Mouse (Mus musculus): ENCODE measurements around the gene Zfp53. TPM values are rescaled to one million over a fixed set of nuclear protein-coding genes. Genes with fewer than 3 reads are reported as not detected.
"Not testable (repeated sequence)": the region's sequence is repeated elsewhere in the genome, so short reads cannot be mapped to it uniquely, and the experiment has no call there.

Gene Zfp53
- 8.6 and 9.5 TPM in 2 replicates for polyA plus RNA-seq (2016; fragmentation: Nextera tagmentation; extraction: Ambion mirVana)

DNA sequence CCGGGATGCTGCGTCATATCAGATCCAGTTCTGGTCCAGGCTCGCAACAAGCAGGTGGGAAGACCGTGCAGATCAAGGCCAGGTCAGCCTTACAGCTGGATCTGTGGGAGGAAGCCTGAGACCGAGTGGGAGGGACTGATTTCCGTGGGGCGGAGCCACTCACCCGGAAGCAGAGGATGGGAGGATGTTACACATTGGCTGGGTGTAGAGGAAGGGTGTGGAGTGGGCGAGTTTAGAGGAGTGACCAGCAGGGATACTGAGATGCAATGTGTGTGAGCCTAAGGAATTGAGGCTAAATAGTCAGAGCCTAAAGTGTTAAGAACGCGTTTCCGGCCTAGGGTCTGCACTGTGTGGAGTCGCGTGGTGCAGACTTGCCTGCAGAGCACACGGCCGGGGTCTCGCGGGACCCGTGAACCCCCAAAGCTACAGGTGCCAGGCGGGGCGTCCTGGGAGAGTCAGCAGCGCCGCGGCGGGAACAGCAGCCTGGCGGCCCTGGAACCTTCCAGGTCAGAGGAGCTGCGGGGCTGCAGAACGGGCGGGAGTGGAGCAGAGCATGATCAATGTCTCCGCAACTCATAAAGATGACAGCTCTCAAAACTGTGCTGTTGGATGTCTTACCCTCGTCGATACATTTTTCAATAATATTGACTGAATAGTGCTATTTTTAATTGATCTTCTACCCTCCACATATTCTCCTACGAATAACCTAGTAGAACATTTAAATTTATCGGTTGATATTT, at the start of gene Zfp53:
Zfp53 (plus strand) TSS at position 239 of the 740 bp plus-strand sequence.
- 1% methylated on average over 34 of the region's 34 CpGs for WGBS
- peak within 1 kb of the TSS; percentile 83 for H3K27ac ChIP-seq (replicated peaks)
- DNase-seq (ENCODE audit: low spot score), result peak; percentile 87
- H3K9me3 ChIP-seq, result no peaks in the 10 kb centered on the region
- peaks cover 8% of the 10 kb centered on the region for H3K36me3 ChIP-seq (replicated peaks)
- peak within 1 kb of the TSS; percentile 75 for H3K4me3 ChIP-seq
- no peaks in the 10 kb centered on the region for H3K27me3 ChIP-seq (replicated peaks; ENCODE audit: low read depth, poor library complexity, severe bottlenecking)
- peaks cover 7% of the 10 kb centered on the region for H3K4me1 ChIP-seq

DNA sequence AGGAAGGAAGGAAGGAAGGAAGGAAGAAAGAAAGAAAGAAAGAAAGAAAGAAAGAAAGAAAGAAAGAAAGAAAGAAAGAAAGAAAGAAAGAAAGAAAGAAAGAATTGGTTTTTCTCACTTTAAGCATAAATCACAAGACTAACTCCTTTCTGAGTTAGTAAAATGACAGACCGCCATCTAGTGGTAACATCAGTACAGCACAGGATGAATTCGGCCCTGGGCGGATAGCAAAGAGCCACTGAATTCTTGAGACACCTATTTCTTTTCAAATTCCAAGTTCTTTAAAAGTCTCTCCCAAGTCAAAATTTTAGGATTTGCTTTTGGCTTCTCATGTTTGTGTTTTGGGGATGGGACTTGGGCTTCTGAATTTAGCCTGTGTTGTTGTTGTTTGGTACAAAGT, 39.1 kb upstream of the Zfp53 start:
- DNase-seq (ENCODE audit: low spot score), result peak; percentile 67
- H3K4me3 ChIP-seq, result peak overlapping the region; percentile 68
- WGBS, result 0% methylated on average over 3 of the region's 3 CpGs
- no peaks in the 10 kb centered on the region for H3K9me3 ChIP-seq
- peak overlapping the region; percentile 84 for H3K27ac ChIP-seq (replicated peaks)
- no peaks in the 10 kb centered on the region for H3K27me3 ChIP-seq (replicated peaks; ENCODE audit: low read depth, poor library complexity, severe bottlenecking)
- H3K36me3 ChIP-seq (replicated peaks), result peaks cover 8% of the 10 kb centered on the region; the same call in 1 of the 2 replicates
- peaks cover 7% of the 10 kb centered on the region for H3K4me1 ChIP-seq

- H3K4me1 ChIP-seq, result peaks cover 7% of the 10 kb centered on the region
- peak within 1 kb of the TSS; percentile 84 for H3K27ac ChIP-seq (replicated peaks)
- H3K36me3 ChIP-seq (replicated peaks), result peaks cover 8% of the 10 kb centered on the region; the same call in 1 of the 2 replicates
- peak within 1 kb of the TSS; percentile 68 for H3K4me3 ChIP-seq
- DNase-seq (ENCODE audit: low spot score), result peak; percentile 91
- no peaks in the 10 kb centered on the region for H3K9me3 ChIP-seq
- H3K27me3 ChIP-seq (replicated peaks; ENCODE audit: low read depth, poor library complexity, severe bottlenecking), result no peaks in the 10 kb centered on the region
- under 1% methylated on average over 26 of the region's 26 CpGs for WGBS
Observed at GRCm38 (mm10) chr17:21450138-21450704, 38.6 kb upstream of the Zfp53 start, which contains the start of gene Zfp51. TSS of gene Zfp51 (plus strand) at chr17:21450374.

DNA sequence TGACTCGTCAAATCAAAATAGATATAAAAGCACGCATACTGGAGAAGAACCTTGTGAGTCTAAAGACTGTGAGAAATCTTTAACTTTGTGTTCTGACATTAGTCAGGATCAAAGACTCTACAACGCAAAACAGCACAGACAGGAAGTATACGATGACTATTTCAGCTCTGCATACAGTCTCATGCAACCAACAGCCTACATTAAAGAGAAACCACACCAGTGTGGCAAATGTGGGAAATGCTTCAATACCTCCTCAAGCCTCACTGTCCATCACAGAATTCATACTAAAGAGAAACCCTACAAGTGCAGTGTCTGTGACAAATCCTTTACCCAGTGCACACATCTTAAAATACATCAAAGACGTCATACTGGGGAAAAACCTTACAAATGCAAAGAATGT, 25.2 kb upstream of the Zfp53 start:
- H3K36me3 ChIP-seq (replicated peaks), result peaks cover 70% of the 10 kb centered on the region
- H3K9me3 ChIP-seq, result no peaks in the 10 kb centered on the region
- no peaks in the 10 kb centered on the region for H3K4me1 ChIP-seq
- no peak overlapping the region for H3K27ac ChIP-seq (replicated peaks)
- 94% methylated on average over 5 of the region's 5 CpGs for WGBS
- no peaks in the 10 kb centered on the region for H3K27me3 ChIP-seq (replicated peaks; ENCODE audit: low read depth, poor library complexity, severe bottlenecking)
- DNase-seq (ENCODE audit: low spot score), result no peak
- H3K4me3 ChIP-seq, result no peak overlapping the region

DNA sequence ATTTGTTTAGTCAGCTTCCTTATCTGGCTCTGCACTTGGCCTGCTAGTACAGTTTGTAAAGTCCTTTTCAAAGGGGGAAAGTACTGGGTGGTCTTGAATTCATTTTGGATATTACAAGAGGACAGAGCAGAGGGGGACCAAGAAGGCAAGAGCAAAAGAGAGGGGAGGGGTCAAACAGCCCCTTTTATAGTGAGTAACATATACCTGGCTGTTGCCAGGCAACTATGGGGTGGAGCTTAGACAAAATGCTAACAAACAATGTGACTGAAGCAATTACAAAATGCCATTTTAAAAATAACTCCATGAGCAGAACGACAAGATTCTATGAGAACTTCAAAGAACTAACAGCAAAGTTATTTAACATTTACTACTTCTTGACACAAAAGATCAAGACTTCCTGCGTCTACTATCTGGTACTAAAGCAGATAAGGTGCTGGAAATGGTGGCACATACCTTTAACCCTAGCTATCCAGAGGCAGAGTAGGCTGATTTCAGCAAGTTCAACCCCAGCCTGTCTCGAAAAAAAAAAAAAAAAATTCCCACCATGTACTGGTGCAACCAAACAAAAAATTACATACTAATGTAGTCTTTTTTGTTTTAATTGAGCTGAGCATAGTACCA, 16.7 kb upstream of the Zfp53 start:
- Histone ChIP-seq H3K36me3 (replicated peaks) (no peaks in the 10 kb centered on the region), H3K9me3 (no peaks in the 10 kb centered on the region), H3K4me1 (peaks cover 14% of the 10 kb centered on the region), H3K4me3 (no peak overlapping the region), H3K27me3 (replicated peaks; ENCODE audit: low read depth, poor library complexity, severe bottlenecking) (no peaks in the 10 kb centered on the region), H3K27ac (replicated peaks) (no peak overlapping the region)
- 79% methylated on average over 3 of the region's 3 CpGs for WGBS
- no peak for DNase-seq (ENCODE audit: low spot score)

- 67% methylated on average over 2 of the region's 2 CpGs for WGBS
- Histone ChIP-seq H3K4me1 (peaks cover 14% of the 10 kb centered on the region), H3K27ac (replicated peaks) (no peak overlapping the region), H3K36me3 (replicated peaks) (no peaks in the 10 kb centered on the region), H3K9me3 (no peaks in the 10 kb centered on the region), H3K27me3 (replicated peaks; ENCODE audit: low read depth, poor library complexity, severe bottlenecking) (no peaks in the 10 kb centered on the region), H3K4me3 (no peak overlapping the region)
- DNase-seq (ENCODE audit: low spot score), result no peak
Observed at GRCm38 (mm10) chr17:21472653-21473307, 16.0 kb upstream of the Zfp53 start.

GRCm38 (mm10) chr17:21473362-21474190, 15.2 kb upstream of the Zfp53 start:
- Histone ChIP-seq H3K9me3 (no peaks in the 10 kb centered on the region), H3K27ac (replicated peaks) (peak overlapping the region; percentile 74), H3K27me3 (replicated peaks; ENCODE audit: low read depth, poor library complexity, severe bottlenecking) (no peaks in the 10 kb centered on the region), H3K36me3 (replicated peaks) (no peaks in the 10 kb centered on the region), H3K4me3 (peak overlapping the region; percentile 23), H3K4me1 (peaks cover 14% of the 10 kb centered on the region)
- DNase-seq (ENCODE audit: low spot score), result peak; percentile 50
- WGBS, result 30% methylated on average over 14 of the region's 14 CpGs

DNA sequence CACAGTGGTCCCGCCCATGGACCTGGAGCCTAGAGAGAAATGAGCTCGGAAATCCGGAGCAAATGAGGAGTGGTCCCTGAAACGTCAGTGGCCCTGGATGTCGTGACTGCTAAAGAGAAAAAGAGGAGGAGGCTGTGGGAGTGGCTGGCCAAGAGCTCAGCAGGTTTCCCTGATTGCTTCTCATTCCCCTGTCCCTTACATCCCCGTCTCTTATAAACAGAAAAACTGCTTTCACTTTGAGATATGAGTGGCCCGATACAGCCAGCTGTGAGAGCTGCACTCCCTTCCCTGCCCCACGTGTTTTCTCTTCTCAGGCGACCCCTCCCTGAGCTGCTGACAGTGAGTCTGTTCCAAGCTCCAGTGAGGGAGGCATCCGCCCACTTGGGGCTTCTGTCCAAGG, 14.1 kb upstream of the Zfp53 start:
- H3K27ac ChIP-seq (replicated peaks); H3K27me3 ChIP-seq (replicated peaks; ENCODE audit: low read depth, poor library complexity, severe bottlenecking); H3K9me3 ChIP-seq; H3K36me3 ChIP-seq (replicated peaks); DNase-seq (ENCODE audit: low spot score); H3K4me3 ChIP-seq: not testable (repeated sequence)
- peaks cover 14% of the 10 kb centered on the region for H3K4me1 ChIP-seq
- 22% methylated on average over 10 of the region's 10 CpGs for WGBS

- H3K27ac ChIP-seq (replicated peaks); H3K9me3 ChIP-seq; H3K4me3 ChIP-seq; DNase-seq (ENCODE audit: low spot score); H3K36me3 ChIP-seq (replicated peaks); H3K27me3 ChIP-seq (replicated peaks; ENCODE audit: low read depth, poor library complexity, severe bottlenecking): not testable (repeated sequence)
- 89% methylated on average over 1 of the region's 1 CpGs for WGBS
- peaks cover 14% of the 10 kb centered on the region for H3K4me1 ChIP-seq
Observed at GRCm38 (mm10) chr17:21475290-21475689, 13.5 kb upstream of the Zfp53 start.

GRCm38 (mm10) chr17:21476351-21476750, 12.4 kb upstream of the Zfp53 start:
- 89% methylated on average over 5 of the region's 9 CpGs for WGBS
- H3K36me3 ChIP-seq (replicated peaks); DNase-seq (ENCODE audit: low spot score); H3K9me3 ChIP-seq; H3K27ac ChIP-seq (replicated peaks); H3K4me3 ChIP-seq; H3K27me3 ChIP-seq (replicated peaks; ENCODE audit: low read depth, poor library complexity, severe bottlenecking): not testable (repeated sequence)
- H3K4me1 ChIP-seq, result peaks cover 14% of the 10 kb centered on the region

DNA sequence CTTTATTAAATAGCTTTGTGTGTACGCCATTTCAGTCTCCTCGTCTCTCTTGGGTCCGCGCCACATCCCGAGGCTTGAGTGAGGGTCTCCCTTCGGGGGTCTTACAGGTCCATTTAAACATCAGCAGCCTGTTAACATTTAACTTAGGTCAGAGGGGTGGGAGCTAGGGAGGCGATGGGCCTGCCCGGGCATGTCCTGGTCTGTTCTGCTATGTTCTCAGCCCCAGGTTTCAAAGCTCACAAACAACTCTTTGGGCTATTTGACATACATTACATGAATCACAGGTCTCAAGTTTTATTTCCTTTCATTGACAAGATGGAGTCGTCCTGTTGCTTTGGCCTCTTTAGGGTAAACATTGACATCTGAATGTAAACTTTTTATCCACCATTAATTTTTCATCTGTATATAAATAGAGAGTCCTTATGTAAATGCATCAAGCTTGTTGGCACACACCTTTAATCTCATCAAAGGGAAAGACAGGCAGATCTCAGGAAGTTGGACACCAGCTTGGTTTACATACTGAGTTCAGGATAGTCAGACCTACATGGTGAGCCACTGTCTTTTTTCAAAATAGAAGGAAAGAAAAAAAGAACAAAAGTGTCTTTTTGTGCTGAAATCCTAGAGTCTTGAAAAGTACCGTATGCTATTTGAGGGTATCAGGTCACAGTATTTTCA, 10.6 kb upstream of the Zfp53 start:
- H3K27ac ChIP-seq (replicated peaks); H3K36me3 ChIP-seq (replicated peaks); H3K4me1 ChIP-seq; H3K4me3 ChIP-seq; H3K9me3 ChIP-seq; DNase-seq (ENCODE audit: low spot score); H3K27me3 ChIP-seq (replicated peaks; ENCODE audit: low read depth, poor library complexity, severe bottlenecking): not testable (repeated sequence)
- 89% methylated on average over 10 of the region's 10 CpGs for WGBS
